Mouse (Mus musculus): Measurements from ENCODE around the gene Adh5. TPM values are rescaled to one million over a fixed set of nuclear protein-coding genes. Genes with fewer than 3 reads are reported as not detected.

Gene Adh5
- polyA plus RNA-seq, 1 experiment, result 91.5 TPM

DNA sequence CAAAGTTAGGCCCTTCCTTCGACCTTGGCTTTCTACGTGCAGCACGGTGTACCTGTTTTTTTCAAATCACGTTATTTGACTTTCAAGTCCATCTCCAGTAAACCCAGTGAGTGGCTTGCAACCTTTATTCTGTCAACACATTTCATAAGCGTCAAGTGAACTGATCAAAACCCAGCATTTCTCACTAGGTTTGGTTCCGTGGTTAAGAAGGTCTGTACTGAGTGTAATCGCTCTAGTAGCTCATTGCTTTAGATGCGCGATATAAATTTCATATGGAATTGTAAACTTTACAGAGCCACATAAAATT is 525 bp downstream of the Adh5 start:
- peaks cover 12% of the 10 kb centered on the region for H3K79me3 ChIP-seq (ENCODE audit: low read depth)
- peak overlapping the region; percentile 71 for H3K4me3 ChIP-seq (ENCODE audit: insufficient read depth, poor library complexity, severe bottlenecking)
- peak overlapping the region; percentile 98 for H3ac ChIP-seq (ENCODE audit: control insufficient read depth, insufficient read length, low read depth)
- TF ChIP-seq MYOD1 (IDR thresholded peaks at IDR 0.05; ENCODE audit: control insufficient read depth, insufficient read length, low read depth) (no peak), CTCF (IDR thresholded peaks at IDR 0.05; ENCODE audit: control insufficient read depth, insufficient read depth, insufficient read length) (no peak), USF1 (IDR thresholded peaks at IDR 0.05; ENCODE audit: low read depth) (no peak), CEBPB (IDR thresholded peaks at IDR 0.05; ENCODE audit: low read depth) (no peak), FOSL1 (IDR thresholded peaks at IDR 0.05; ENCODE audit: insufficient read depth, low read length, poor library complexity, severe bottlenecking) (no peak), MYOG (IDR thresholded peaks at IDR 0.05; ENCODE audit: control insufficient read depth, extremely low read depth, insufficient read length) (no peak), MAX (IDR thresholded peaks at IDR 0.05) (no peak)
- H3K36me3 ChIP-seq (ENCODE audit: control insufficient read depth, insufficient read depth), result peaks cover 28% of the 10 kb centered on the region
- no peaks in the 10 kb centered on the region for H3K27me3 ChIP-seq (ENCODE audit: control insufficient read depth, insufficient read depth, insufficient read length)
- peaks cover 27% of the 10 kb centered on the region for H3K79me2 ChIP-seq (ENCODE audit: control insufficient read depth, insufficient read depth)

DNA sequence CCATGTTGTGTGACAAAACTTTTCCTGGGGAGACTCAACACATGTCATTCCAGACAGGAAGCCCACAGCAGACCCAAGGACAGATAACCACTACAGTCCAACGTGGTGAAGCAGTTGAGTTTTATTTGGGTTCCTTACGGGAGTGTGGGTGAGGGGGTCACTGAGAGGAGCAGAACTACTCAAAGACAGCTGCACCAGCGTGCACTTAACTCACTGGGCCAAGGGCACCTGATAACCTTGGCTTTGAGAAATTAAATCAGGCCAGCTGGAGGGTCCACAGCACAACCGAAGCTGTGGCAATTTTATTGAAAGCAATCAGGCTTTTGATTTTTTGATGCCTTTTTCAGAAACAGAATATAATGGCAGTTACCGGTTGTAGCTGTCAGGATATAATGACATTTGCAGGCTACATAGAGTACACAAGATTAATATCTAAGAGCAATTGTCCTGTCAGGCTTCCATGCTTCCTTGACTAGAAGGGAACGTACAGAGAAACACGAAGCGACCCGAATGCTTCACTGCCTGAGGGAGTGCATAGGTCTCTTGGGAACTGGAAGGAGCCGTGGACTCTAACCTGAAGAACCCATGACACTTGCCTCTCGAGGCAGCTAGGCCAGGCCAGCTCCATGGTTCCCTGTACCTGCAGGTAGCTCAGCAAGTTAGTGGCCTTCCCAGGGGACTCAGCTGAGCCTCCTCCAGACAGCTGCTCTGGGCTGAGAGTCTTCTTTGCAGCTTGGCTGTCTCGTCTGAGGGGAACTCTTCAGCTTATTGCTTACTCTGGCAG is 5.4 kb downstream of the Adh5 start:
- TF ChIP-seq MAX (IDR thresholded peaks at IDR 0.05), result no peak
- Histone ChIP-seq H3K79me2 (ENCODE audit: control insufficient read depth, insufficient read depth) (peaks cover 25% of the 10 kb centered on the region), H3K36me3 (ENCODE audit: control insufficient read depth, insufficient read depth) (peaks cover 51% of the 10 kb centered on the region), H3ac (ENCODE audit: control insufficient read depth, insufficient read length, low read depth) (no peak overlapping the region), H3K79me3 (ENCODE audit: low read depth) (peaks cover 12% of the 10 kb centered on the region), H3K27me3 (ENCODE audit: control insufficient read depth, insufficient read depth, insufficient read length) (no peaks in the 10 kb centered on the region), H3K4me3 (ENCODE audit: insufficient read depth, poor library complexity, severe bottlenecking) (no peak overlapping the region)

DNA sequence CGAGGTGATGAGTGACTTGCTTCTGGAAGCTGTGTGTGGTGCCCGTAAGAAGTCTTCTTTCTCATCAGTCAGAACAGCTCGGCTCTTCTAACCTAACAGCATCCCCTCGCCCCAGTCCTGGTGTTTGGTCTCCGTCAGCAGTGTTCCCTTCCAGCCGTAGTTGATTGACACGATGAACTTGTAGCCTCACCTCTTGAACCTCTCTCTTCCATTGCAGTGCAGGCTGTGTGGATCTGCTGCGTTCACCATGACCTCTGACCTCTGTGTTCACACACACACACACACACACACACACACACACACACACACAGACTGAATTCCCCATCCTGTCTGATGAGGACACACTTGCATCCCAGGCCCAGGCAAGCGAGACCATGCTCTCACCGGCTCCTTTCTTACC is 9.3 kb downstream of the Adh5 start:
- TF ChIP-seq CTCF (IDR thresholded peaks at IDR 0.05; ENCODE audit: control insufficient read depth, insufficient read depth, insufficient read length) (no peak), CEBPB (IDR thresholded peaks at IDR 0.05; ENCODE audit: low read depth) (no peak)
- H3ac ChIP-seq (ENCODE audit: control insufficient read depth, insufficient read length, low read depth), result no peak overlapping the region
- H3K36me3 ChIP-seq (ENCODE audit: control insufficient read depth, insufficient read depth), result peaks cover 71% of the 10 kb centered on the region

DNA sequence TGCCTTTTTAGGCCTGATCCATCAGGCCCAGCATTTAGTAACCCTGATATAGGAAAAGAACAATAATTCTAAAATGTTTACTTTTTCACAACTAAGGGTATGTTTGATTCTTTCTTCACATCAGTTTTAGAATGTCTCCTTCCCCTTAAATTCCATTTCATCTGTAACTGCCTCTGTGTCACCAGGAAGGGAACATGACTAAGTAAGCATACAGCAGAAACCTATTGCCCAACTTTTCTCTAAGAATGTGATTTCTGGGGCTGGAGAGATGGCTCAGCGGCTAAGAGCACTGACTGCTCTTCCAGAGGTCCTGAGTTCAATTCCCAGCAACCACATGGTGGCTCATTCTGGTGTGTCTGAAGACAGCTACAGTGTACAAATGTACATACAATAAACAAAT is 11.3 kb downstream of the Adh5 start:
- Histone ChIP-seq H3ac (ENCODE audit: control insufficient read depth, insufficient read length, low read depth) (no peak overlapping the region), H3K27me3 (ENCODE audit: control insufficient read depth, insufficient read depth, insufficient read length) (no peaks in the 10 kb centered on the region), H3K4me3 (ENCODE audit: insufficient read depth, poor library complexity, severe bottlenecking) (no peak overlapping the region), H3K79me2 (ENCODE audit: control insufficient read depth, insufficient read depth) (no peaks in the 10 kb centered on the region), H3K36me3 (ENCODE audit: control insufficient read depth, insufficient read depth) (peaks cover 71% of the 10 kb centered on the region), H3K79me3 (ENCODE audit: low read depth) (no peaks in the 10 kb centered on the region)
- TF ChIP-seq MAX (IDR thresholded peaks at IDR 0.05) (no peak), FOSL1 (IDR thresholded peaks at IDR 0.05; ENCODE audit: insufficient read depth, low read length, poor library complexity, severe bottlenecking) (no peak), CEBPB (IDR thresholded peaks at IDR 0.05; ENCODE audit: low read depth) (no peak), MYOD1 (IDR thresholded peaks at IDR 0.05; ENCODE audit: control insufficient read depth, insufficient read length, low read depth) (no peak), MYOG (IDR thresholded peaks at IDR 0.05; ENCODE audit: control insufficient read depth, extremely low read depth, insufficient read length) (no peak), CTCF (IDR thresholded peaks at IDR 0.05; ENCODE audit: control insufficient read depth, insufficient read depth, insufficient read length) (no peak), USF1 (IDR thresholded peaks at IDR 0.05; ENCODE audit: low read depth) (no peak)

More for the DNA sequence above, 9.3 kb downstream of the Adh5 start:
- no peaks in the 10 kb centered on the region for H3K79me3 ChIP-seq (ENCODE audit: low read depth)
- no peaks in the 10 kb centered on the region for H3K27me3 ChIP-seq (ENCODE audit: control insufficient read depth, insufficient read depth, insufficient read length)
- no peak overlapping the region for H3K4me3 ChIP-seq (ENCODE audit: insufficient read depth, poor library complexity, severe bottlenecking)
- no peaks in the 10 kb centered on the region for H3K79me2 ChIP-seq (ENCODE audit: control insufficient read depth, insufficient read depth)

DNA sequence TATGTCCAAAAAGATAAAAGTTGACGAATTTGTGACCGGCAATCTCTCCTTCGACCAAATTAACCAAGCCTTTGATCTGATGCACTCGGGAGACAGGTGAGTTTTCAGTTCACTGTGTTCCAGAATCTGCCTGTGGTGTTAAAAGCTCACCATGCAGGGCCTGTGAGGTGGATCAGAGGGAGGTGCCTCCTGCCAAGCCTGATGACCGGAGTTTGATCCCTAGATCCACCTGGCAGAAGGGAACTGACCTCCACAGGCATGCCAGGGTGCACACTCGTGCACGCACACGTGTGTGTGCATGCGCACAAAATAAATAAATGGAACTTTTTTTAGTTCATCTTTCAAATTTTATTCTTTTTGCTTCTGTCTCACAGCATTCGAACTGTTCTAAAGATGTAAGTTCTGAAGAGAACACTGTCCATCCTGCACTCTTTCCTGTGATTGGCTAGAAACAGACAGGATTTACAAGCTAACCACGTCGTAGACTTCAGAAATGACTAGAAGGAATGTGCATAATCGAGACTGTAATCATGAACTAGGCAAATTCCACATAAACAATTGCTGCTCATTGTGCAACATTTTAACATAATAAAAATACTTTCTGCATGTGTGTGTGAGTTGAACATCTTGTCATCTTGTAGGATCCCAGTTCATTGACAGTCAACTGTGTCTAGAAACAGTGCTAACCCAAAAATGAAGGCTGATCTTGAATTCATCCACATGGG is 12.0 kb downstream of the Adh5 start:
- Histone ChIP-seq H3K4me3 (ENCODE audit: insufficient read depth, poor library complexity, severe bottlenecking) (no peak overlapping the region), H3K79me3 (ENCODE audit: low read depth) (no peaks in the 10 kb centered on the region), H3ac (ENCODE audit: control insufficient read depth, insufficient read length, low read depth) (no peak overlapping the region), H3K79me2 (ENCODE audit: control insufficient read depth, insufficient read depth) (no peaks in the 10 kb centered on the region), H3K27me3 (ENCODE audit: control insufficient read depth, insufficient read depth, insufficient read length) (no peaks in the 10 kb centered on the region), H3K36me3 (ENCODE audit: control insufficient read depth, insufficient read depth) (peaks cover 75% of the 10 kb centered on the region)
- TF ChIP-seq USF1 (IDR thresholded peaks at IDR 0.05; ENCODE audit: low read depth), result no peak

DNA sequence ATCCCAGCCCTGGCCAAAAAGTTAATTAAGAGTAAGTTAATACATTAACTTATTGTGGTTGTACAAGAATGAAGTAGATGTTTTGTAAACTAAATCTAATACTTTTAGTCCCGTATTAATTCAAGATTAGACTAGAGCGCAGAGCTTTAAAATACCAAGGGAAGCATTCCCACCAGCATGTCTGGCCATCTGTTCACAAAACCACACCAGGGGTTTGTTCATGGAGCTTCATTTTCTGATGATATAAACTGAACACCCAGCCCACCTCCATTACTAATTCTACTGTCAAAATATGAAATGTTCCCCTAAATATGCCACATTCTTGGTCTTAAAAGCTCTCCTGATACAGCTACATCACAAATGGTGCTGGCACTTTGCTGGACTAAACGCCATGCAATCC is 15.5 kb downstream of the Adh5 start:
- H3K79me2 ChIP-seq (ENCODE audit: control insufficient read depth, insufficient read depth), result no peaks in the 10 kb centered on the region
- H3ac ChIP-seq (ENCODE audit: control insufficient read depth, insufficient read length, low read depth), result no peak overlapping the region
- H3K4me3 ChIP-seq (ENCODE audit: insufficient read depth, poor library complexity, severe bottlenecking), result no peak overlapping the region
- H3K36me3 ChIP-seq (ENCODE audit: control insufficient read depth, insufficient read depth), result peaks cover 88% of the 10 kb centered on the region
- H3K27me3 ChIP-seq (ENCODE audit: control insufficient read depth, insufficient read depth, insufficient read length), result no peaks in the 10 kb centered on the region
- H3K79me3 ChIP-seq (ENCODE audit: low read depth), result no peaks in the 10 kb centered on the region
- no peak for TF ChIP-seq CTCF (IDR thresholded peaks at IDR 0.05; ENCODE audit: control insufficient read depth, insufficient read depth, insufficient read length)
- TF ChIP-seq MAX (IDR thresholded peaks at IDR 0.05), result no peak
- TF ChIP-seq MYOG (IDR thresholded peaks at IDR 0.05; ENCODE audit: control insufficient read depth, extremely low read depth, insufficient read length), result no peak
- TF ChIP-seq USF1 (IDR thresholded peaks at IDR 0.05; ENCODE audit: low read depth), result no peak
- TF ChIP-seq MYOD1 (IDR thresholded peaks at IDR 0.05; ENCODE audit: control insufficient read depth, insufficient read length, low read depth), result no peak
- TF ChIP-seq FOSL1 (IDR thresholded peaks at IDR 0.05; ENCODE audit: insufficient read depth, low read length, poor library complexity, severe bottlenecking), result no peak
- no peak for TF ChIP-seq CEBPB (IDR thresholded peaks at IDR 0.05; ENCODE audit: low read depth)
